Mouse (Mus musculus): ENCODE measurements around the gene 1810010D01Rik. TPM values are rescaled to one million over a fixed set of nuclear protein-coding genes. Genes with fewer than 3 reads are reported as not detected.

1810010D01Rik gene
- polyA plus RNA-seq, 1 experiment from 2014 or later: not detected

DNA sequence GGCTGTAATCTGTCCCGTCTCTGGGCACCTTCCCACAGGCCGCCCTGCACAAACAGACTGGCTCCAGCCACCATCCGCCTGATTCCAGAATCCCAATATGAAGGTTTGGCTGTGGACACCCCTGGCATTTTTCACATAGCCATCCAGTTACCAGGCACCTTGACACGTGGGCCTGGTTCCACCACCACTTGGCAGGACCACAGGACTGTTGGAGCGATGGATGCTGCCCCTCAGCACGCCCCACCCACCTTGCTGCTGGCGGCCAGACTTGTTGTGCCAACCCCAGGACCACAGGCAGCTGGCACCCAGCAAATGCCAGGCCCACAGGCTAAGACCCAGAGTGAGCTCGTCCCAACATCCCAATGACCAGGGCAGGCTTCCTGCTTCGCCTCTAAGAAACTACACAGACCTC, 11.5 kb upstream of the 1810010D01Rik start:
- Histone ChIP-seq H3K27ac (ENCODE audit: low read depth, low read length) (no peak overlapping the region), H3K4me2 (ENCODE audit: low read length) (no peak overlapping the region), H3K9me3 (ENCODE audit: control insufficient read depth, low read length) (no peaks in the 10 kb centered on the region), H3K27me3 (replicated peaks; ENCODE audit: control insufficient read depth, insufficient read depth, low read length) (no peaks in the 10 kb centered on the region), H3K4me1 (ENCODE audit: control insufficient read depth, insufficient read depth, low read depth, low read length) (no peaks in the 10 kb centered on the region), H3K4me3 (ENCODE audit: low read length) (no peak overlapping the region), H3K9ac (ENCODE audit: low read depth, low read length) (no peak overlapping the region), H3K36me3 (ENCODE audit: control insufficient read depth, insufficient read depth, low read length) (no peaks in the 10 kb centered on the region)
- 65% methylated on average over 9 of the region's 9 CpGs for WGBS
- ATAC-seq: peak; percentile 79

DNA sequence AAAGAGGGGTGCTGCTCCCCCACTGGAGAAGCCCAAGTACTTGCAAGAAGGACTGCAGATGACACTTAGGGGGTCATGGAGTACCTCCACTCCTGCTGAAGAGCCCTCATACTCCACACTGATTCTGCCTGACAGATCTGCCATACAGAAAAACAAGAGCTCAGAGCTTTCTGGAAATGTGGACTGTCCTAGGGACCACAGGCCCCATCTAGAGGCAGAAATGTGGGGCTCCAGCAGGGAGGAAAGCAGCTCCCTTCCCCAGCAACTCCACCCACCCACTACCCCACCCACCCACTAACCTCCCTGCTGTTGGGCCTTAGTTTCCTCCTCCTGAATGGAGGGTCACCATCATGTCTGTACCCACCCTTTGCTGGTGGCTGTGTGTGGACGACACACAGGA, 8.7 kb upstream of the 1810010D01Rik start:
- no peak overlapping the region for H3K27ac ChIP-seq (ENCODE audit: low read depth, low read length)
- ATAC-seq: no peak
- H3K9ac ChIP-seq (ENCODE audit: low read depth, low read length): no peak overlapping the region
- 45% methylated on average over 1 of the region's 1 CpGs for WGBS
- H3K9me3 ChIP-seq (ENCODE audit: control insufficient read depth, low read length): no peaks in the 10 kb centered on the region
- no peaks in the 10 kb centered on the region for H3K36me3 ChIP-seq (ENCODE audit: control insufficient read depth, insufficient read depth, low read length)
- peaks cover 3% of the 10 kb centered on the region for H3K4me1 ChIP-seq (ENCODE audit: control insufficient read depth, insufficient read depth, low read depth, low read length)
- H3K4me2 ChIP-seq (ENCODE audit: low read length): no peak overlapping the region
- H3K27me3 ChIP-seq (replicated peaks; ENCODE audit: control insufficient read depth, insufficient read depth, low read length): no peaks in the 10 kb centered on the region
- no peak overlapping the region for H3K4me3 ChIP-seq (ENCODE audit: low read length)

DNA sequence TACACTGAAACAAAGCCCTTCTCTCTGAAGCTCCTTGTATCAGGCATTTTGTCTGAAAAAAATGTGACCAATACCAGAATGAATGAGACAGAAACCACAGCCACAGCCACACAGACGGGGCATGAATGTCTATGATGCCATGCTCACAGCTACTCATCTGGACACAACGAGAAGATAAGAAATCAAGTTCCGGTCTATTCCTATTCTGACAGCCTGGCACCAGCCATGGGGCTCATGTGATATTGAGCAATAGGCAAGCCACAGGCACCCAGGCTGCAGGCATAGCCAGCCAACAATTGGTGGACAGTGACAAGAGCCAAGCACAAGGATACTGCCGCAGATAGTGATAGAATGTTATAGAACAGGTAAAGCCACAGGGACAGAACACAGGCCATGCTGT, 7.6 kb upstream of the 1810010D01Rik start:
- Histone ChIP-seq H3K9ac (ENCODE audit: low read depth, low read length) (no peak overlapping the region), H3K27me3 (replicated peaks; ENCODE audit: control insufficient read depth, insufficient read depth, low read length) (no peaks in the 10 kb centered on the region), H3K27ac (ENCODE audit: low read depth, low read length) (no peak overlapping the region), H3K4me1 (ENCODE audit: control insufficient read depth, insufficient read depth, low read depth, low read length) (peaks cover 5% of the 10 kb centered on the region), H3K36me3 (ENCODE audit: control insufficient read depth, insufficient read depth, low read length) (no peaks in the 10 kb centered on the region), H3K9me3 (ENCODE audit: control insufficient read depth, low read length) (no peaks in the 10 kb centered on the region), H3K4me3 (ENCODE audit: low read length) (no peak overlapping the region), H3K4me2 (ENCODE audit: low read length) (no peak overlapping the region)
- 80% methylated on average over 4 of the region's 4 CpGs for WGBS
- ATAC-seq: no peak

DNA sequence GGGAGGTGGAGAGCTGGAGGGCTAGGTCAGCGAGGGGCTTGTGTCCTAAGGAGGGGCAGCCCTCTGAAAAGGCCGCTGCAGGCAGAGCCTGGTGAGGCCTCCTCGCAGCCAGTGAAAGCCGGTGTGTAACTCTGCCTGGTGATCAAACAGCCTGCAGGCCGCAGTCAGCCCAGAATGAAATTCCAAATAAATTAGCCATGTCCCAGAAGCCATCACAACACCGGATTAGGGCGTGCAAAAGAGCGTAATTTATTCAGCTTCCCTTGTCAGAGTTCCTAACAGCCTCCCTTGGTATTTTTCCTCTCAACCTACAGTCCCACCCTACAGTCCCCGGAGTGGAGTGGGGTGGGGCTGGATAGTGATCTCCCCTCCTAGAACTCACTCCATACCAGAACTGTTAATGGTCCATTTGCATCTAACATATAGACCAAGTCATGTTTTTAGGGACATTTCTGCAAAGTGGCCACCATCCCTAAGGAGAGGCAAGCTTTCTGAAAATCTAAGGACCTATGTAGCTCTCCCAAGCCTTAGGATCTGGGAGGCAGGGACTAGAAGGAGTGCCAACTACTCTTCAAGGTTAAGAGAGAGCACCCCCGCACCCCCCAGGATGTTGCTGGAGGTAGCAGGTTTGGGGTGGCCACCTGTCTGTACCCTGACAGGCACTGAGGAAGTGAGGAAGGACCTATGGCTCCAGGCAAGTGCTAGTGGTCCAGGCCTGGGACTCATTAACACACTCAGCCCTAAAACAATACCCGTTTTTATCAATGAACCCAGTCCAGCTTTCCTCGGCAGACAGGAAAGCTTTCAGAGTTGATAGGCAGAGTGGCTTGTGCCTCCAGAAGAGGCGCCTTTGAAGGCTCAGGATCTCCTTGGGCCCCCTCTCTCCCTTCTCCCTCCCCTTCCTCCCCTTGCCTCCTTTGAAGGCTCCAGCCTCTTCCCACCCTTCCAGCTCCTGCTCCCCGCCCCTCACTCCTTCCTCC, 4.1 kb upstream of the 1810010D01Rik start:
- Histone ChIP-seq H3K9me3 (ENCODE audit: control insufficient read depth, low read length) (no peaks in the 10 kb centered on the region), H3K27me3 (replicated peaks; ENCODE audit: control insufficient read depth, insufficient read depth, low read length) (no peaks in the 10 kb centered on the region), H3K4me3 (ENCODE audit: low read length) (no peak overlapping the region), H3K36me3 (ENCODE audit: control insufficient read depth, insufficient read depth, low read length) (no peaks in the 10 kb centered on the region), H3K27ac (ENCODE audit: low read depth, low read length) (no peak overlapping the region), H3K4me1 (ENCODE audit: control insufficient read depth, insufficient read depth, low read depth, low read length) (peaks cover 6% of the 10 kb centered on the region), H3K4me2 (ENCODE audit: low read length) (no peak overlapping the region), H3K9ac (ENCODE audit: low read depth, low read length) (peak overlapping the region; percentile 49; the same call in 1 of the 2 replicates)
- peak; percentile 40; the same call in 1 of the 2 replicates for ATAC-seq
- 20% methylated on average over 14 of the region's 14 CpGs for WGBS

DNA sequence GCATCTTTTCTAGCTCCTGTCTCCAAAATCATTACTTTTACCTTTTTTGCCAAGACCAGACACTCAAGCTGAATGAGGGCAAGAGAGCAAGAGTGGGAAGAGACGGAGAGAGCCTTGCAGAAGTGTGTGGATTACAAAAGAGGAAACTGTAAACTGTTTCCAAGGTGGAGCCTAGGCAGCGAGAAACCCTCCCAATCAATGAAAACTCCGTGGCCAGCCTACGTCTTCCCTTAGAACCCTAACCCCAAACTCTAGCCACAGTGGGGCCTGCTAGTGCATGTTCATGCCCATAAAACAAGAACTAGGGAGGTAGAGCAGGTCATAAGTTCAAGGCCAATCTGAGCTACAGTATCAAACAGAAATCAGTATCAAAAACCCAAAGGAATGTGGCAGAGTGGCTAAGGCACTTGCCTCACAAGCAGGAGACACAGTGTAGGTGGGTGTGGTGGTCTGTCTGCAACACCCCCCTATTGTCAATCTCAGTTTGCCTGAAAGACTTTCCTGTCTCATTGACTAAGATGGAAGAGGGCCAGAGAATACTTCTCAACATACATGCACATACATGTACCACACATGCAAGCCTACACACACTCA, 2.7 kb upstream of the 1810010D01Rik start:
- Histone ChIP-seq H3K27ac (ENCODE audit: low read depth, low read length) (no peak overlapping the region), H3K9me3 (ENCODE audit: control insufficient read depth, low read length) (no peaks in the 10 kb centered on the region), H3K4me1 (ENCODE audit: control insufficient read depth, insufficient read depth, low read depth, low read length) (peaks cover 18% of the 10 kb centered on the region), H3K36me3 (ENCODE audit: control insufficient read depth, insufficient read depth, low read length) (no peaks in the 10 kb centered on the region), H3K4me3 (ENCODE audit: low read length) (no peak overlapping the region), H3K4me2 (ENCODE audit: low read length) (no peak overlapping the region), H3K27me3 (replicated peaks; ENCODE audit: control insufficient read depth, insufficient read depth, low read length) (no peaks in the 10 kb centered on the region), H3K9ac (ENCODE audit: low read depth, low read length) (no peak overlapping the region)
- ATAC-seq: no peak
- WGBS: 78% methylated on average over 4 of the region's 4 CpGs

DNA sequence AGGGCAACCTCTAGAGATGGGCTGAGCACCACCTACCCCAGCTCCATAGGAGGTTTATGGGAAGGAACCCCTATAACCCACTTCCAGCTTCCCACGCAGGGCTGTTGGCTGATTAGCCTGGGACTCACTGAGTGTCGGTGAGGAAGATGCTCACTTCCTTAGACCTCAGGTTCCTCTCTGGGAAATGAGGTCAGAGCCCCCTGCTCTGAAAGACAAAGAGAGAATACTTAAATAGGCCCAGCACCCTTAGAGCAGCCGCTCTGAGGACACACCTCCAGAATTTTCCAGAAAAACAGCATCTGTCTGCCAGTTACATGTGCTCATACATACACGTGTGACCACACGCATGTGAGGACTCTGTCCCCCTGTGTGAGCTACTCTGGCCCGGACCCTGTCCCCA, 1.1 kb downstream of the 1810010D01Rik start:
- no peaks in the 10 kb centered on the region for H3K27me3 ChIP-seq (replicated peaks; ENCODE audit: control insufficient read depth, insufficient read depth, low read length)
- 42% methylated on average over 6 of the region's 6 CpGs for WGBS
- no peaks in the 10 kb centered on the region for H3K9me3 ChIP-seq (ENCODE audit: control insufficient read depth, low read length)
- H3K36me3 ChIP-seq (ENCODE audit: control insufficient read depth, insufficient read depth, low read length): no peaks in the 10 kb centered on the region
- H3K4me3 ChIP-seq (ENCODE audit: low read length): no peak overlapping the region
- H3K4me2 ChIP-seq (ENCODE audit: low read length): peak overlapping the region; percentile 47
- H3K4me1 ChIP-seq (ENCODE audit: control insufficient read depth, insufficient read depth, low read depth, low read length): peaks cover 18% of the 10 kb centered on the region
- peak overlapping the region; percentile 84 for H3K27ac ChIP-seq (ENCODE audit: low read depth, low read length)
- ATAC-seq: no peak
- H3K9ac ChIP-seq (ENCODE audit: low read depth, low read length): peak overlapping the region; percentile 69

DNA sequence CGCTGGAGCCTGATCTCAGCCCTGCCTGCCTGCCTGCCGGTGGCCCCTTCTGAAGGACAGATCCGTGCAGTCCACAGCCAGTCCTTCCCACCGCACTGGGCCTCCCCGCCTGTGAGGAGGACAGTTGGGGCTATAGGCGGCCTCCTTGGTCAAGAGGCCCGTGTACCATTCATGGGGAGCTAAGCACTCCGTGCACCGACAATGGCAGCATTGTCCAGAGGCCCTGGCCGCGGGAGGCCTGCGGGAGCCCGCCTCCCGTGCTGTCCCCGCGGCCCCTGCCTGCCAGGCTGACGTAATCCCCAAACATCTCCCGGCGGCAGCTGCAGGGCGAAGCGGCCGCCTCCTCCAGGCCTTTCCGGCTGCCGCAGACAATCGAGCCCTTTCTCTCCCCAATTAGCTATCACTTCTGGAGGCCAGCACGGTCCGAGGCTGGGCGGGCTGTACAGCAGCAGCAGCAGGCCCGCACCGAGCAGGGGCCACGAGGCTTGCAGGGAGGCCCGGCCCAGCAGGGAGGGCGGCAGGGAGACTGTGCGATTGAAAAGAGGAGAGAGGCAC, 1.8 kb downstream of the 1810010D01Rik start:
- peak overlapping the region; percentile 47 for H3K4me2 ChIP-seq (ENCODE audit: low read length)
- 0 out of 2 replicates have a peak overlapping the region, but pooled peaks have one; percentile 1 for H3K4me3 ChIP-seq (ENCODE audit: low read length)
- no peaks in the 10 kb centered on the region for H3K27me3 ChIP-seq (replicated peaks; ENCODE audit: control insufficient read depth, insufficient read depth, low read length)
- ATAC-seq: peak; percentile 94
- peak overlapping the region; percentile 84 for H3K27ac ChIP-seq (ENCODE audit: low read depth, low read length)
- H3K9me3 ChIP-seq (ENCODE audit: control insufficient read depth, low read length): no peaks in the 10 kb centered on the region
- WGBS: 2% methylated on average over 32 of the region's 34 CpGs
- peak overlapping the region; percentile 69 for H3K9ac ChIP-seq (ENCODE audit: low read depth, low read length)
- H3K36me3 ChIP-seq (ENCODE audit: control insufficient read depth, insufficient read depth, low read length): no peaks in the 10 kb centered on the region
- peaks cover 13% of the 10 kb centered on the region for H3K4me1 ChIP-seq (ENCODE audit: control insufficient read depth, insufficient read depth, low read depth, low read length)

DNA sequence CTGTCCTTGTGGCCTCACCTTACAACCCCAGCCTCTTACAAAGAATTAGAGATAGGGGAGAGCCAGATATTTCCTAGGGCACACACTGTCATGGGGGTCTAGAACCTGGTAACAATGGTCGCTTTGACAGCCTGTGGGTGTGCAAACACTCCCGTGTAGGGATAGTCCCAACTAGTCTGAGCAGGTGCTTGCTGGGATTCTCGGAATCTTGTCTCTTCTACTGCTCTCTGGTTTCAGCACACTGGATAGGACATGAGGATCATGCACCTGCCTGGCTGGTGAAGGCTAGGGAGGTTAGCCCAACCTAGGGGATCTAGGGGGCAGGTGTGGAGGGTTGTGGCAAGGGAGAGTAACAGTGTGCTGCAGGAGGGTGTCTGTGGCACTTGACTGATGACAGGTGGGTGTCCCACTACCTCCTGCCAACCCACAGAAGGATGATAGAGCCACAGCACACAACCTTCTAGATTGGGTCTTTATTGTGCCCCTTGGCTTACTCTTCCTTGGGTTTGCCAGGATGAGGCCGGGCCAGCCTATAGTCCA, 2.5 kb downstream of the 1810010D01Rik start:
- H3K36me3 ChIP-seq (ENCODE audit: control insufficient read depth, insufficient read depth, low read length): no peaks in the 10 kb centered on the region
- H3K4me2 ChIP-seq (ENCODE audit: low read length): no peak overlapping the region
- peak overlapping the region; percentile 84 for H3K27ac ChIP-seq (ENCODE audit: low read depth, low read length)
- no peaks in the 10 kb centered on the region for H3K27me3 ChIP-seq (replicated peaks; ENCODE audit: control insufficient read depth, insufficient read depth, low read length)
- ATAC-seq: no peak
- H3K4me1 ChIP-seq (ENCODE audit: control insufficient read depth, insufficient read depth, low read depth, low read length): peaks cover 13% of the 10 kb centered on the region
- no peak overlapping the region for H3K9ac ChIP-seq (ENCODE audit: low read depth, low read length)
- no peaks in the 10 kb centered on the region for H3K9me3 ChIP-seq (ENCODE audit: control insufficient read depth, low read length)
- 80% methylated on average over 4 of the region's 4 CpGs for WGBS
- H3K4me3 ChIP-seq (ENCODE audit: low read length): no peak overlapping the region

DNA sequence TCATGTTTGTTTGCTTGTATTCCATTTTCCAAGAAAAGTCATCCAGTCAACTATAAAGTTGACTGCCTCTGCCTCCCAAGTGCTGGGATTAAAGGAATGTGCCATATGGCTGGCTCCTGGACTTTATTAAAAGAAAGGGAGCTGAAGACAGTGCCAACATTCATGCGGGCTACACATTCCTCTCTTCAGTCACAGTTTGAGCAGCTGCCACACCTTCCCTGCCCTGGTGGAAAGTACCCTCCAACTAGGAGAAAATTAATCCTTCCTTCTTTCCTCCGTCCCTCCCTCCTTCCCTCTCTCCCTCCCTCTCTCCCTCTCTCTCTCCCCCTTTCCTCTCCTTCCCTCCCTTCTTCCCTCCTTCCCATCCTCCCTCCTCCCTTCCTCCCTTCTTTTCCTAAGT, 8.2 kb downstream of the 1810010D01Rik start:
- H3K4me1 ChIP-seq (ENCODE audit: control insufficient read depth, insufficient read depth, low read depth, low read length): peaks cover 9% of the 10 kb centered on the region
- no peak overlapping the region for H3K4me3 ChIP-seq (ENCODE audit: low read length)
- H3K9me3 ChIP-seq (ENCODE audit: control insufficient read depth, low read length): no peaks in the 10 kb centered on the region
- no peak for ATAC-seq
- no peak overlapping the region for H3K4me2 ChIP-seq (ENCODE audit: low read length)
- 59% methylated on average over 2 of the region's 2 CpGs for WGBS
- H3K36me3 ChIP-seq (ENCODE audit: control insufficient read depth, insufficient read depth, low read length): no peaks in the 10 kb centered on the region
- no peak overlapping the region for H3K9ac ChIP-seq (ENCODE audit: low read depth, low read length)
- no peak overlapping the region for H3K27ac ChIP-seq (ENCODE audit: low read depth, low read length)
- H3K27me3 ChIP-seq (replicated peaks; ENCODE audit: control insufficient read depth, insufficient read depth, low read length): no peaks in the 10 kb centered on the region
